Mouse (Mus musculus): ENCODE data around the gene Pmm2. TPM values are rescaled to one million over a fixed set of nuclear protein-coding genes. Genes with fewer than 3 reads are reported as not detected.

Pmm2 gene
- polyA plus RNA-seq, 1 experiment, result 56.6 TPM

GRCm38 (mm10) chr16:8620315-8621115, 17.0 kb upstream of the Pmm2 start:
- DNase-seq (ENCODE audit: low read depth), result no peak
- no peak for TF ChIP-seq CTCF (IDR thresholded peaks at IDR 0.05; ENCODE audit: borderline replicate concordance, extremely low read depth, insufficient read depth, insufficient read length)
- TF ChIP-seq POLR2A (IDR thresholded peaks at IDR 0.05; ENCODE audit: borderline replicate concordance, extremely low read depth, insufficient read depth, insufficient read length, poor library complexity, severe bottlenecking), result no peak

GRCm38 (mm10) chr16:8630419-8630818, 7.1 kb upstream of the Pmm2 start:
- no peak for DNase-seq (ENCODE audit: low read depth)
- no peak for TF ChIP-seq CTCF (IDR thresholded peaks at IDR 0.05; ENCODE audit: borderline replicate concordance, extremely low read depth, insufficient read depth, insufficient read length)
- no peak for TF ChIP-seq POLR2A (IDR thresholded peaks at IDR 0.05; ENCODE audit: borderline replicate concordance, extremely low read depth, insufficient read depth, insufficient read length, poor library complexity, severe bottlenecking)

- TF ChIP-seq POLR2A (IDR thresholded peaks at IDR 0.05; ENCODE audit: borderline replicate concordance, extremely low read depth, insufficient read depth, insufficient read length, poor library complexity, severe bottlenecking) (no peak), CTCF (IDR thresholded peaks at IDR 0.05; ENCODE audit: borderline replicate concordance, extremely low read depth, insufficient read depth, insufficient read length) (no peak)
- DNase-seq (ENCODE audit: low read depth), result no peak
Measured at GRCm38 (mm10) chr16:8631428-8631827, 6.0 kb upstream of the Pmm2 start.

GRCm38 (mm10) chr16:8636867-8637216, 632 bp upstream of the Pmm2 start:
- no peak for DNase-seq (ENCODE audit: low read depth)
- no peak for TF ChIP-seq CTCF (IDR thresholded peaks at IDR 0.05; ENCODE audit: borderline replicate concordance, extremely low read depth, insufficient read depth, insufficient read length)
- no peak for TF ChIP-seq POLR2A (IDR thresholded peaks at IDR 0.05; ENCODE audit: borderline replicate concordance, extremely low read depth, insufficient read depth, insufficient read length, poor library complexity, severe bottlenecking)

GRCm38 (mm10) chr16:8638131-8638530, 657 bp downstream of the Pmm2 start:
- DNase-seq (ENCODE audit: low read depth), result no peak
- TF ChIP-seq POLR2A (IDR thresholded peaks at IDR 0.05; ENCODE audit: borderline replicate concordance, extremely low read depth, insufficient read depth, insufficient read length, poor library complexity, severe bottlenecking) (no peak), CTCF (IDR thresholded peaks at IDR 0.05; ENCODE audit: borderline replicate concordance, extremely low read depth, insufficient read depth, insufficient read length) (no peak)

GRCm38 (mm10) chr16:8639466-8640191, 2.2 kb downstream of the Pmm2 start:
- no peak for DNase-seq (ENCODE audit: low read depth)
- no peak for TF ChIP-seq POLR2A (IDR thresholded peaks at IDR 0.05; ENCODE audit: borderline replicate concordance, extremely low read depth, insufficient read depth, insufficient read length, poor library complexity, severe bottlenecking)
- TF ChIP-seq CTCF (IDR thresholded peaks at IDR 0.05; ENCODE audit: borderline replicate concordance, extremely low read depth, insufficient read depth, insufficient read length), result no peak

GRCm38 (mm10) chr16:8643855-8644254, 6.4 kb downstream of the Pmm2 start:
- peak; percentile 40 for DNase-seq (ENCODE audit: low read depth)

GRCm38 (mm10) chr16:8645546-8645945, 8.1 kb downstream of the Pmm2 start:
- TF ChIP-seq CTCF (IDR thresholded peaks at IDR 0.05; ENCODE audit: borderline replicate concordance, extremely low read depth, insufficient read depth, insufficient read length) (no peak), POLR2A (IDR thresholded peaks at IDR 0.05; ENCODE audit: borderline replicate concordance, extremely low read depth, insufficient read depth, insufficient read length, poor library complexity, severe bottlenecking) (no peak)
- DNase-seq (ENCODE audit: low read depth), result no peak

More at GRCm38 (mm10) chr16:8643855-8644254, 6.4 kb downstream of the Pmm2 start:
- TF ChIP-seq CTCF (IDR thresholded peaks at IDR 0.05; ENCODE audit: borderline replicate concordance, extremely low read depth, insufficient read depth, insufficient read length), result peak; percentile 73; the same call in 1 of the 2 replicates
- TF ChIP-seq POLR2A (IDR thresholded peaks at IDR 0.05; ENCODE audit: borderline replicate concordance, extremely low read depth, insufficient read depth, insufficient read length, poor library complexity, severe bottlenecking), result no peak

- TF ChIP-seq CTCF (IDR thresholded peaks at IDR 0.05; ENCODE audit: borderline replicate concordance, extremely low read depth, insufficient read depth, insufficient read length) (no peak), POLR2A (IDR thresholded peaks at IDR 0.05; ENCODE audit: borderline replicate concordance, extremely low read depth, insufficient read depth, insufficient read length, poor library complexity, severe bottlenecking) (no peak)
- no peak for DNase-seq (ENCODE audit: low read depth)
Measured at GRCm38 (mm10) chr16:8650007-8650406, 12.5 kb downstream of the Pmm2 start.

GRCm38 (mm10) chr16:8655108-8655507, 17.6 kb downstream of the Pmm2 start:
- no peak for DNase-seq (ENCODE audit: low read depth)

GRCm38 (mm10) chr16:8655599-8655998, 18.1 kb downstream of the Pmm2 start:
- TF ChIP-seq CTCF (IDR thresholded peaks at IDR 0.05; ENCODE audit: borderline replicate concordance, extremely low read depth, insufficient read depth, insufficient read length) (no peak), POLR2A (IDR thresholded peaks at IDR 0.05; ENCODE audit: borderline replicate concordance, extremely low read depth, insufficient read depth, insufficient read length, poor library complexity, severe bottlenecking) (no peak)
- no peak for DNase-seq (ENCODE audit: low read depth)

More at GRCm38 (mm10) chr16:8655108-8655507, 17.6 kb downstream of the Pmm2 start:
- TF ChIP-seq CTCF (IDR thresholded peaks at IDR 0.05; ENCODE audit: borderline replicate concordance, extremely low read depth, insufficient read depth, insufficient read length) (no peak), POLR2A (IDR thresholded peaks at IDR 0.05; ENCODE audit: borderline replicate concordance, extremely low read depth, insufficient read depth, insufficient read length, poor library complexity, severe bottlenecking) (no peak)

Measured in brain, embryonic 14.5 days (tissue).